Mouse (Mus musculus): ENCODE results near the gene Wdr20.

DNA sequence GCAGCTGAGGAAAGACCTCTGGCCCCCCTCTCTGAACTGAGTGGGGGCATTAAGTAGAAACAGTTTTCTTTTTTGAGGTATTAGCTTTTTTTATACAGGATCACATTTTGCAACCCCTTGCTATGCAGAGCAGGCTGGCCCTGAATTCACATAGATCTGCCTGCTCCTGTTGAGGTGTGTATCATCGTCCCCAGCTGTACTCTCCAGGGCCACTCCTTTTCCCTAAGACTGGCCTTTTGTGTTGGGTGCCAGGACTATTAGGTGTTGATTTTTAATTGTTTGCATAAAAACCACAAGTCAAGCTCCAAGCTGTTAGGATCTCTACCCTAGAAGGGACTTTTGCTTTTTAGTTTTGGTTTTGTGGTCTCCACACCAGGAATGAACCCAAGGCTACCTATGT lies 39.7 kb upstream of the Wdr20 start:
- no peak for TF ChIP-seq EP300 (IDR thresholded peaks at IDR 0.05; ENCODE audit: low read depth)
- TF ChIP-seq CTCF (IDR thresholded peaks at IDR 0.05; ENCODE audit: low read depth) = no peak
